Mouse (Mus musculus): ENCODE measurements at regions not wholly inside any gene's neighbourhood (a gene's known extent, or its start where the extent isn't known, plus 50 kb on each side); places are given as distances from the start of the nearest gene placed in this dataset.
"Not testable (repeated sequence)": the region's sequence is repeated elsewhere in the genome, so short reads cannot be mapped to it uniquely, and the experiment has no call there.

- intact Hi-C loops (cut with DNase I), result no loop called here
- no peak for DNase-seq
Observed at GRCm38 (mm10) chr13:83741591-83742021, 237.8 kb downstream of the Mef2c start.

DNA sequence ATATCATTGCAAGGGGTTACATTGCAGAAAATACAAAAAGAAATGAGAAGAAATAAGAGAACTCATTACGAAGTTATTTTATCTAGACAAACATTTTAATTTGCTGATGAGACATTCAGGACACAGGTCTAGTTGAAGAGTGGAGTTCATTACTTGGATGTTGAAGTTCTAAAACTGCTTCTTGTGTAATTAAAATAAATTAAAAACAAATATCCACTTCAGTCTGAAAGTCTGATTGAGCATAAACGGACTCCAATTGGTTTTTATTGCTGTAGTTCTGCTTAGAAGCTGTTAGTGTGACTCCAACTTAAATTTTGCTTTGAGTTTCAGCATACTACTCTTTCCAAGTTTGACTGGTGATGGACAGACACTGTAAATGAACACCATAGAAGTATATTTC, 238.3 kb downstream of the Mef2c start:
- DNase-seq, result no peak
- intact Hi-C loops (cut with DNase I), result no loop called here

- DNase-seq, result no peak
- intact Hi-C loops (cut with DNase I), result no loop called here
Observed at GRCm38 (mm10) chr13:83742546-83742945, 238.7 kb downstream of the Mef2c start.

DNA sequence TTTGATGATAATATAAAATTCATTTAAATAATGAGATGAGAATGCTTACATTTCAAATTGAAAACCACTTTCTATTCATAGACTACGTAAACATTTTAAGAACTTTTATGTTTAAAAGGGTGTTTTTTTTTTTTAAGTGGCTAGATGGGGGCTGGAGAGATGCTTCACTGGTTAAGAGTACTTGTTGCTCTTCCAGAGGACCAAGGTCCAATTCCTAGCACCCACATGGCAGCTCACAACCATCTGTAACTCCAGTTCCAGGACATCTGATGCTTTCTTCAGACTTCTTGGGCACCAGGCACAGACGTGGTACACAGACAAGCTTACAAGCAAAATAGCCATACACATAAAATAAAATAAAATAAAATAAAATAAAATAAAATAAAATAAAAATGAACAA, 239.5 kb downstream of the Mef2c start:
- no peak for DNase-seq
- intact Hi-C loops (cut with DNase I), result no loop called here

DNA sequence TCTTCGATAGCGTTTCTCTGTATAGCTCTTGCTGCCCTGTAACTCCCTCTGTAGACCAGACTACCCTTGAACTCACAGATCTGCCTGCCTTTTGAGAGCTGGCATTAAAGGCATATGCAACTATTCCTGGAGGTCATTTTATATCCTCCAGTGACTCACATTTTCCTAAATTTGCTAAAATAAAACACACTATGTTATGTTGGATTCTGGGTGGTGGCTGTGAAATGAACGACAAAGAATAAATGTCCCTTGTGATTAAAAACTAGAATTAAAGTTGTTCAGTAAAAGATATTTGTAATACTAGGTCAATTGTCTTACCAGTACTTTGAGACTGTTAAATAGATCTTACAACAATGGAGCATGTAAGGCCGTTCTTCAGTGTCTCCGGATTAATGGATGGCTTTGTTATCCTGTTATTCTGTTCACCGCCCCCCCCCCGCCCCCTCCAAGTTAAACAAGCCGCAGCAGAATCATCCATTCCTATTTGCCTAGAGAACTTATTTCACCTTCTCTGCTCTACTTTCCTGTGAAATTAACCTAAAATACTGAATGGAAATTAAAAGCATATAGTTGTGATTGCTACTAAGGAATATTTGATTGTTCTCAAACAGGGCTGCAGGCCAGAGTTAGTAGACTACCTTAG, 240.4 kb downstream of the Mef2c start:
- intact Hi-C loops (cut with DNase I), result no loop called here

DNA sequence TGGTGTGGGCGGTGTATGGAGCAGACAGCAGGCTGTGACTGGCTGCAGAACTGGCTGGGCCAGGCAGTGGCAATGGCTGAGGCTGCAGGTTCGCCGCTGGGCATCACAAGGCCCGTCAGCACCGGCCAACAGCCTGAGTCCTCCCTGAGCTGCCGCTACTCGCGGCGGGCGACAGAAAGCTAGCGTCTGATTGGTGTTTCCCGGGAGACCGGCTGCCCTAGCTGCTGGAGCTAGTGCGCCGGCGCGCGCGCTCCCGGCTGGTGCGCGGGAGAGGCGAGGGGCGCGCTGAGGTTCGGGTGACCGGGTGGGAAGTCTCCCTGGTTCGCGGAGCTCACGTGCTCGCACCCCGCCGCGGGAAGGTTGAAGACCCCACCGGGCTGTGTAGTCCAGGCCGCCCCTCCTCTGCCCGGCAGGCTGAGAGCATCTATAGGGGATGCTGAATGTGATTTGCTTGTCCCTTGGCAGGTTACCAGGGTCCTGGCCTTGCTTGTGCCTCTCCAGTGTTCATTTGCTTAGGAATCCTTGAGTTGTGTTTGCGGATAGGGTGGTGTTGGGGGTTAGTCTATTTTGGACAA, 241.2 kb downstream of the Mef2c start:
- intact Hi-C loops (cut with DNase I), result no loop called here
- DNase-seq, result no peak

More for the DNA sequence above, 240.4 kb downstream of the Mef2c start:
- DNase-seq, result no peak

DNA sequence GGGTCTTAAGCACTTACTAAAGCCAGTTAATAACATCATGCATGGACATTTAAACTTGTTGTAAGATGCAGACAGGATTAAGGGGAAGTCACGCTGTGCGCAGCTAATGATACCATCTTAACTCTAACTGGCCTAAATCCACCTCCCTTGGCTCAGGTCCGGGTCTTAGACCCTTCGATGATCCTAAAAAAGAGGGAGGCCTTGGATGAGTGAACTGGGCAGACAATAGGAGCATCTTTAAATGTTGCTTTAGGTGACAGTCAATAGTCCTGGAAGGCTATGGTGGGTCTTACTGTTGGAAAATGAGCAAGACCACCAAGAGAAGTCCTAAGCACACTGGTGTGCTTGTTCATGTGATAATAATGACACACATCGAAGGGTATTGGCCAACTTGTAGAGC, 242.1 kb downstream of the Mef2c start:
- intact Hi-C loops (cut with DNase I), result no loop called here
- DNase-seq, result no peak

- DNase-seq, result no peak
- intact Hi-C loops (cut with DNase I), result no loop called here
Observed at GRCm38 (mm10) chr13:83747671-83748070, 243.8 kb downstream of the Mef2c start.

DNA sequence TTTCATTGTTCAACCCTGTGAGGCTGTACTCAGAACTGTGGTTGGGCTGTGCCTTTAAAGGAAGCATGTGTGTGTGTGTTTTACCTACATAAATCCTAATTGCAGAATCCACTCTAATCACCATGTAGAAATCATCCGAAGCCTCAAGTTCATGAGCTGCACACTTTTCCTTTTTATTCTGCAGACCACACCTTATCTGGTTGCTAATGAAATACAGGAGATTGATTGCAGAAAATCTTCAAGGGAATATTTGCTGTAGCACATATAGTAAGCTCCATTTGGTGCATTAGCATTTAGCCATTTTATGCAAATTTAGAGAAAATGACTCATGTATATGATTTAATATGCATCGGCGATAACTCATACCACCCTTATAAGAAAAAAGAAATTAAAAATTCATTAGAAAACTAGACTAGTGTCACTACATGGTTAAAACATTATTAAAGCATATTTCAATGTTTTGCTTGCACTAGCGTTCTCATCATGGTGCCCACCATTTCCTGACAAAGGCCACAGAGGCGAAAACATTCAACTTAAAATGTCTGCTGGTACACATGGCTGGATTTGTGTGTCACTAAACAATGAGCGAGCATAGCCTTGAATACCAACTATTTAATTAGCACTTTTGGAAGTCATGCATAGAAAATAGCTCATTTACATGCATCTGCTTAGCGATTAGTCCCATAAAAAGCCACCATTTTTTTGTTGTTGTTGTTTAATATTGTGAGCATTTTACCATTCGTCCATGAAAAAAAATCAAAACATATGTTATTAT, 245.7 kb downstream of the Mef2c start:
- no peak for DNase-seq
- intact Hi-C loops (cut with DNase I), result no loop called here

- intact Hi-C loops (cut with DNase I), result no loop called here
- no peak for DNase-seq
Observed at GRCm38 (mm10) chr13:83750437-83750836, 246.6 kb downstream of the Mef2c start.

GRCm38 (mm10) chr13:83760387-83761170, 256.7 kb downstream of the Mef2c start:
- no peak for DNase-seq
- intact Hi-C loops (cut with DNase I), result no loop called here

GRCm38 (mm10) chr13:83762484-83762883, 258.6 kb downstream of the Mef2c start:
- DNase-seq, result no peak
- intact Hi-C loops (cut with DNase I), result no loop called here

DNA sequence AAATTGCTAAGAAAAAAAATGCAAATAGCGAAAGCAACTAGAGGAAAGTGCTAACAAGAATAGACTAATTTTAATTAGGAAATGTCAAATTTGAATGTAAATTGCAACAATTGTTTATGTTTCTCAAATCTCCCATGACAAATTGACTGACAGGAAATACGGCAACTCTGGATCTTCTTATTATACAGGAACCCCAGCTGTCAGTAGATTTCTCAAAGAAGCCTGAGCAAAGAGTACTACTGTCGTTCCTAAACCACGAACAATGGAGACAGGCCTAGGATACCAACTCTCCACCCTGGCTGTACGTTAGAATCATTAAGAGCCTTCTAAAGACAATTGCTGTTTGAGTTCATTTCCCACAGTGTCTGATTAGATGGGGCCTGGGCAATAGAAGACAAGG, 259.5 kb downstream of the Mef2c start:
- DNase-seq, result not testable (repeated sequence)

DNA sequence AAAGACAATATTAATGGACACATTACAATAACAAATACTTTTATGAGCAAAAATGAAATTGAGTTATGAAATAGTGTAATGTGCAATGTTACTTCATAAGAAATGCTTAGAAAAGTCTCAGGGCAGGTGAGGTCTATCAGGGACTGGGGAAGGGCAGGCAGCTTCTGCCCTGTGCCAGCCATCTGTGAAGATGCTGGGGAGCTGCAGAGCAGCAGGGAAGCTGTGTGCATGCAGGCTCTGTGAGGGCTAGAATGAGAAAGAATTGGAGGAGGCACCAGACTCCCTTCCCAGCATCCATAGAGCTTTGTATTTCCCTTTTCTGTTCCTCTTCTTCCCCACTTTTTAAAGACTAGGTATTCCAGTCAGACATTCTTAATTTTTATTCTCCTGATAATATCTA, 281.8 kb downstream of the Mef2c start:
- intact Hi-C loops (cut with DNase I), result no loop called here

More for the DNA sequence above, 259.5 kb downstream of the Mef2c start:
- intact Hi-C loops (cut with DNase I), result not testable (repeated sequence)

GRCm38 (mm10) chr13:83809535-83809934, 305.7 kb downstream of the Mef2c start:
- intact Hi-C loops (cut with DNase I), result no loop called here
- no peak for DNase-seq

More for the DNA sequence above, 281.8 kb downstream of the Mef2c start:
- no peak for DNase-seq

DNA sequence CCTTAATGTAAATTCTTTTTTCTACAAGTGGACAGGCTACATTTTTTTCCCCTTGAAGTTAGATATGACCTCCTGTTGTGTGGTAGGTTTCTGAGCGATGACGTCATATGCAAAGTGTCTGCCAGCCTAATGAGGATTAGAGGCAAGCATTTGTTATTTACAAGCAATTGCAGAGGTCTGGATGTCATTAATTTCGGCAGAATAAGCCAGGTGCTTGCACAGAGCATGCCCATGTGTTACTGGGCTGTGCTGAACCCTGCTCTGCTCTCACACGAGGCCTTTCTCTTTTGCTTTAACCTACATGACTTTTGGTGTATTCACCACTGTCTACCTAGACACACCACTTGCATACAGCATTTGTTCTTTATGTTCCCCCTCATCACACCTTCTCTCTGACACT, 316.5 kb downstream of the Mef2c start:
- intact Hi-C loops (cut with DNase I), result no loop called here
- no peak for DNase-seq

GRCm38 (mm10) chr13:83820721-83821120, 316.9 kb downstream of the Mef2c start:
- DNase-seq, result no peak
- intact Hi-C loops (cut with DNase I), result no loop called here

- no peak for DNase-seq
- intact Hi-C loops (cut with DNase I), result no loop called here
Observed at GRCm38 (mm10) chr13:83824926-83825325, 321.1 kb downstream of the Mef2c start.

DNA sequence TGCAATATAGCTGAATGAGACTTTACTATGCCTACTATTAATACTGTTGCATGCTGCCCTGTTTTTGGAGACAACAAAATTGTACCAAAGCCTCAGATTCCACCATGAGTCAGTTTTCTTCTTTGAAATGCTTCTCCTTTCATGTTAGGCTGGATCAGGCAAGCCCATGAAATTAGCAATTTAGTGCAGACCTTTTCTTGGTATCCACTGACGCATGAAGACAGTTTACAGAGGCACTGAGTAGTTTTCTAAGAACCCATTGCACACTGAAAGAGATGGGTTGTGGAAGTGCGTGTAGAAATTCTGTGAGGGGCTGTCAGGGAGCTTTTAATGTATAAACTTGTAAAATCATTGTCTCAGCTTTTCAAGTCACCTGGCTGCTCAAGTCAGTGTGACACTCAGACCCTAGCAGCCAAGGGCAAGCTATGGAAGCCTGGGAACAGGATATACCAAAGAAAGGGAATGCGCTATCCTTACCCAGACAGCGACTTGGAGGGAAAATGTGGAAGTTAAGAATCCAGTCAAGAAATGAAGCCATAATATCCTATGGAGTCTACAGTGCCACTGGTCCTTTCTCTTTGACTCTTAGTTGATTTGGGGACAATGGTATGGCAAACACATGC, 323.1 kb downstream of the Mef2c start:
- intact Hi-C loops (cut with DNase I), result no loop called here
- no peak for DNase-seq

DNA sequence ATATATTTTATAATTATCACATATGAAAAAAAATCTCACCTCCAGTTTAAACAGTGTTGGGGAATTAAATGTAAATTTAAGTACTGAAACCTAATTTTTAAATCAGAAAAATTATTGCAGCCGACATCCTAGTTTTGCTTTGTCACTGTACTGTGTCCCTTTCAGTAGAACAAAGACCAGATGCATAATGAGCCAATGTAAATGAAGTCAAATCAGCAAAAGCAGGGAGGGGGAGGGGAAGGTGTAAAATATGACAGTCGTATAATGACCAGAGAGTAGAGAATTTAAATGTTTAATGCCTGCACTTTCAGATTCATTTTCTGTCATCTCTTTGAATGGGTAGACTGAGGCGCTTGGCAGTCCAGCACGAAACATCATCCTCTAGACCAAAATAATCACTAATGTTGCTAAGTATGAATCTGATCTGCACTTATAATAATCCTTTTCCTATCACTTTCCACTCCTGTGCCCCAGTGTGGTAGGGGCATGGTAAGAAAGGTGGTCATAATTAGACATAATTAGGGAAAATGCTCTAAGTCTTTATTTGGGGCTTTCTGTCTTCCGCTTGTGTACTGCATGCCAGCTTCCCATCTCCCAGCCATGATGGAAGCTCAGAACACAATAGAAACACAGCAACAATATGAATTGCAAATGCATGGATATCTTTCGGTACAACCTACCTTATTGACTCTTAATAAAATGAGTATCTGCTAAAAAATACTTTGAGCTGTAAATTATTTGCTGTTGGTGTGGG, 356.0 kb upstream of the Tmem161b start:
- intact Hi-C loops (cut with DNase I), result no loop called here

More for the DNA sequence above, 356.0 kb upstream of the Tmem161b start:
- no peak for DNase-seq
